Mouse (Mus musculus): ENCODE results near the gene Prtn3. TPM values are rescaled to one million over a fixed set of nuclear protein-coding genes. Genes with fewer than 3 reads are reported as not detected.

Prtn3 gene
- polyA plus RNA-seq, 1 experiment, result 2.5 TPM

DNA sequence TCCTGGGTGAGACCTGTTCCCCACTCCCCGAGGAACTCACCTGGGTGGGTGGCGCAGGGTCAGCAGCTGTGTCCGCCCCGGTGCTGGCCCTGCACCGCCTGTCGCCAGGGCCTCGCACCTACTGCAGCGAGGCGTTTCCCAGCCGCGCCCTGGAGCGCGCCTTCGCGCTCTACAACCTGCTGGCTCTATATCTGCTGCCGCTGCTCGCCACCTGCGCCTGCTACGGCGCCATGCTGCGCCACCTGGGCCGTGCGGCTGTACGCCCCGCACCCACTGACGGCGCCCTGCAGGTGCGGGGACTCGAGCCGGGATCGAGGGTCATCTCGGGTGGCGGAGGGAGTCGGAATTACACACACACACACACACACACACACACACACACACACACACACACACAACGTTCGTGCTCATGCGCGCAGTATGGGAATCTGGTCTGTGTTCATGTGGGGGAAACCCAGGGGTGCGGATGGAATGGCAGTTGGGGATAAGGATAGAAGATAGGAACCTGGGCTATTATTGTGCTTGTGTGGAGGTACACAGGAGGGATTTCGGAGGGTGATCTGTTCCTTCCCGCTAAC is 46.8 kb downstream of the Prtn3 start, which contains the start of gene R3hdm4:
Gene R3hdm4, minus strand, starts transcription at position 251 of the 578 bp plus-strand sequence.
- DNase-seq, result peak; percentile 30 to 53
- Histone ChIP-seq H3K27ac (ENCODE audit: insufficient read depth, low read length) (no peak within 1 kb of the TSS), H3K27me3 (ENCODE audit: control insufficient read depth, insufficient read depth, low read length) (no peaks in the 10 kb centered on the region), H3K4me3 (replicated peaks; ENCODE audit: insufficient read depth, low read depth, low read length) (peak within 1 kb of the TSS; percentile 49), H3K4me1 (ENCODE audit: control insufficient read depth, insufficient read depth, low read length) (peaks cover 9% of the 10 kb centered on the region; the same call in 1 of the 2 replicates)
- WGBS, result 5% methylated on average over 41 of the region's 41 CpGs
- TF ChIP-seq CTCF (IDR thresholded peaks at IDR 0.05; ENCODE audit: borderline replicate concordance, insufficient read depth, low read depth, low read length) (no peak), POLR2A (IDR thresholded peaks at IDR 0.05; ENCODE audit: borderline replicate concordance, insufficient read depth, low read length) (no peak)

DNA sequence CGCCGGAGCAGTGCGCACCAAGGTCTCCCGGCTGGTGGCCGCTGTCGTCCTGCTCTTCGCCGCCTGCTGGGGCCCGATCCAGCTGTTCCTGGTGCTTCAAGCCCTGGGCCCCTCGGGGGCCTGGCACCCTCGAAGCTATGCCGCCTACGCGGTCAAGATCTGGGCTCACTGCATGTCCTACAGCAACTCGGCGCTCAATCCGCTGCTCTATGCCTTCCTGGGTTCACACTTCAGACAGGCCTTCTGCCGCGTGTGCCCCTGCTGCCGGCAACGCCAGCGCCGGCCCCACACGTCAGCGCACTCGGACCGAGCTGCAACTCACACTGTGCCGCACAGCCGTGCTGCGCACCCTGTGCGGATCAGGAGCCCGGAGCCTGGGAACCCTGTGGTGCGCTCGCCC is 47.3 kb downstream of the Prtn3 start:
- 7% methylated on average over 34 of the region's 34 CpGs for WGBS
- no peaks in the 10 kb centered on the region for H3K27me3 ChIP-seq (ENCODE audit: control insufficient read depth, insufficient read depth, low read length)
- DNase-seq, result peak in 1 of 2 experiments; percentile 58
- TF ChIP-seq POLR2A (IDR thresholded peaks at IDR 0.05; ENCODE audit: borderline replicate concordance, insufficient read depth, low read length), result no peak
- TF ChIP-seq CTCF (IDR thresholded peaks at IDR 0.05; ENCODE audit: borderline replicate concordance, insufficient read depth, low read depth, low read length), result no peak
- H3K4me1 ChIP-seq (ENCODE audit: control insufficient read depth, insufficient read depth, low read length), result peaks cover 12% of the 10 kb centered on the region; the same call in 1 of the 2 replicates
- H3K4me3 ChIP-seq (replicated peaks; ENCODE audit: insufficient read depth, low read depth, low read length), result peak overlapping the region; percentile 49
- H3K27ac ChIP-seq (ENCODE audit: insufficient read depth, low read length), result no peak overlapping the region

DNA sequence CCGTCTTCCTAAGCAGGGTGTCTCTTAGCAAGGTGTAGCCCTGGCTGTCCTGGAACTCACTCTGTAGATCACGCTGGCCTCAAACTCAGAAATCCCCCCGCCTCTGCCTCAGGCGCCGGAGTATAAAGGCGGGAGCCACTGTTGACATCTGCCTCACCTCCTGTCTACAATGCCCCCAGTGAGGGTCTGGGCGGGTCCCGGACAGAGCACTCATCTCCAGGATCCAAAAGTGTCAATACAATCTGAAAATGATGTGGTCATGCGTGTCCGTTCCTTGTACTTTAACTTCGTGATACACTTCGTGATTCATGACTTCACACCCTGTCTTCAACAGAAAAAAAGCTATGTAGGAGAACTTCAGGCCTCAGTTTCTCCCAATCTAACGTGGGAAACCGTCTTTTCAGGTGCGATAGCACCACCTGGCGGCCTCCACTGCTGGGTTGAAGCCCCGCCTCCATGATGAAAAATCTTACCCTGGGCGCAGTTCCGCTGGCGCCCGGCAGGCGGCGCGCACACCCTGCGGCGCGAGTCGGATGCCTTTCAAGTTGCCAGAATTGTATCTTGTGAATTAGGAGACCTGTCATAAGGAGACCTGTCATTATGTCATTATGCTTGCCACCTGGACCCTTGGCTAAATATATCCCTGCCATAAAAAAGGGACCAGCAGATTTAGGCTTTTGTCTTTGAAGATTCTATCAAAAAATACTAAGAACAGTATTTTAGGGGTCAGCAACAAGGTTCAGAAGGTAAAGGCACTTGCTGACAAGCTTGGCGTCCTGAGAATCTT is 50.9 kb downstream of the Prtn3 start:
- 8% methylated on average over 29 of the region's 29 CpGs for WGBS
- H3K27ac ChIP-seq (ENCODE audit: insufficient read depth, low read length), result no peak overlapping the region
- H3K27me3 ChIP-seq (ENCODE audit: control insufficient read depth, insufficient read depth, low read length), result no peaks in the 10 kb centered on the region
- TF ChIP-seq POLR2A (IDR thresholded peaks at IDR 0.05; ENCODE audit: borderline replicate concordance, insufficient read depth, low read length) (no peak), CTCF (IDR thresholded peaks at IDR 0.05; ENCODE audit: borderline replicate concordance, insufficient read depth, low read depth, low read length) (peak; percentile 99)
- H3K4me1 ChIP-seq (ENCODE audit: control insufficient read depth, insufficient read depth, low read length), result peaks cover 24% of the 10 kb centered on the region
- H3K4me3 ChIP-seq (replicated peaks; ENCODE audit: insufficient read depth, low read depth, low read length), result no peak overlapping the region
- peak; percentile 90 to 97 for DNase-seq

DNA sequence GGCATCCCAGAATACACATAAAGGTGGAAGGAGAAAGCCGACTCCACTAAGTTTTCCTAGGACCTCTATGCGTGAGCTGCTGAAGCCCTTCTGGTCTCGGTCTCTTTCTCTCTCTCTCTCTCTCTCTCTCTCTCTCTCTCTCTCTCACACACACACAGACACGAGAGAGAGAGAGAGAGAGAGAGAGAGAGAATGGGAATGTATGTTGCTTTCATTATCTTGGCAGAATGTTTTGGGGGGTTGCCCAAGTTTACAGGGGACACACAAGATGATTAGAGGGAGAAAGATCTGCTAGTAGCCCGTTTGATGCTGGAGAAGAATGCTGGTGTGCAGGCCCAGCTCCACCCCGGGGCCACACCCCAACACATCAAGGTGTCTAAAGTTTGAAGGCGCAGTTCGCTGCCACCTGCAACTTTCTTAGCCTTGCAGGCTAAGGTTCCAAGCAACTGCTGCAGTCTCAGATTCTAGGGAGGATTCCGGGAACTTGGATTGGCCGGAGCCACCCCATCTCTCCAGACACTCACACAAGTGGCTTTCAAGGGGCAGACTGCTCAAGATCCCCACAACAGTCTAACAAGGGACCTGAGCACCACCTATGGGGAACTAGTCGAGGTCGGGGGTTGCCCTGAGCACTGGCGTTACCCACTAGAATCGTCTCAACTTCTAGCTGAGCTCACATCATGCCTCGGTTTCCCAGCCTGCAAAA is 51.7 kb downstream of the Prtn3 start:
- Histone ChIP-seq H3K4me1 (ENCODE audit: control insufficient read depth, insufficient read depth, low read length) (peaks cover 23% of the 10 kb centered on the region), H3K27me3 (ENCODE audit: control insufficient read depth, insufficient read depth, low read length) (no peaks in the 10 kb centered on the region), H3K4me3 (replicated peaks; ENCODE audit: insufficient read depth, low read depth, low read length) (peak overlapping the region; percentile 67), H3K27ac (ENCODE audit: insufficient read depth, low read length) (peak overlapping the region; percentile 72)
- TF ChIP-seq POLR2A (IDR thresholded peaks at IDR 0.05; ENCODE audit: borderline replicate concordance, insufficient read depth, low read length) (no peak), CTCF (IDR thresholded peaks at IDR 0.05; ENCODE audit: borderline replicate concordance, insufficient read depth, low read depth, low read length) (no peak)
- DNase-seq, result no peak
- 7% methylated on average over 15 of the region's 15 CpGs for WGBS

DNA sequence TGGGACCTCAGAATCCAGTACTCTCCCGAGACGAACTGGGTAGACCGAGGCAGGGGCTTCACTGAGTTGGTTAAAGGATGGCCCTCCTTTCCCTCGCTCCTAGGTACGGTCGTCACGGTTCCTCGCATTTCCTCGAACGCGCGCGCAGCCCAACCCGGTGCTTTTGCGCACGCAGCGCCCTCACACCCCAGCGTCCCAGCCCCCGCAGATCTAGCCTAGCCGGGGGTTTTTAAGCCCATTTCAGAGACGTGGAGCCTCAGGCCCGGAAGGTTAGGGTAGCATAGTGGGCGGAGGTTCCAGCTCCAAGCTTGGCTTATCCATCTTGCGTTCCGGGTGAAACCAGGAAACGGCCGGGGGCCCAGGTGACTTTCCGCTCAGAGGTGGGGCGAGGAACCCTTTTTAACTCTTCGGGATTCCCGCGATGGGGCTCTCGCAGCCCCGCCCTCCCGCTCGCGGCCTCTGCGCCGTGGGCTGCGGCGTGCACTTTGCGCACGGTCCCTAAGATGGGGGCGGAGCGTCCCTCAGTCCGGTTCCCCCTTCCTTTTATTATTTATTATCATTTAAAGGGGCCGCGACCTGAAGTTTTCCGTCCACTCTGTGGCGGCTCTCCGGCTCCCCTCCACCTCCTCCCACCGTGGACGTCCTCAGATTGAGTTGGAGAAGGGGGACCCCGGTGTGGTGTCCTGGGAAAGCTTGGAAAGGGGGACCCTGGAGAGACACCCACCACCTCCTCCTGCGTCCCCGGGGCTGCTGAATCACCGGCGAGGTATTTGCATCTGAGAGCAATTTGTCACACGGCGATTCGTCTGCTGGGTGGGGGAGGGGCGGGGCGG is 52.4 kb downstream of the Prtn3 start, which contains the start of gene Arid3a:
Gene Arid3a, plus strand, starts transcription at position 553 of the 833 bp plus-strand sequence.
- Histone ChIP-seq H3K27me3 (ENCODE audit: control insufficient read depth, insufficient read depth, low read length) (no peaks in the 10 kb centered on the region), H3K4me1 (ENCODE audit: control insufficient read depth, insufficient read depth, low read length) (peaks cover 30% of the 10 kb centered on the region), H3K4me3 (replicated peaks; ENCODE audit: insufficient read depth, low read depth, low read length) (peak within 1 kb of the TSS; percentile 67), H3K27ac (ENCODE audit: insufficient read depth, low read length) (peak within 1 kb of the TSS; percentile 74)
- DNase-seq, result peak; percentile 90 to 92
- WGBS, result under 1% methylated on average over 63 of the region's 63 CpGs
- TF ChIP-seq POLR2A (IDR thresholded peaks at IDR 0.05; ENCODE audit: borderline replicate concordance, insufficient read depth, low read length), result no peak
- TF ChIP-seq CTCF (IDR thresholded peaks at IDR 0.05; ENCODE audit: borderline replicate concordance, insufficient read depth, low read depth, low read length), result no peak

DNA sequence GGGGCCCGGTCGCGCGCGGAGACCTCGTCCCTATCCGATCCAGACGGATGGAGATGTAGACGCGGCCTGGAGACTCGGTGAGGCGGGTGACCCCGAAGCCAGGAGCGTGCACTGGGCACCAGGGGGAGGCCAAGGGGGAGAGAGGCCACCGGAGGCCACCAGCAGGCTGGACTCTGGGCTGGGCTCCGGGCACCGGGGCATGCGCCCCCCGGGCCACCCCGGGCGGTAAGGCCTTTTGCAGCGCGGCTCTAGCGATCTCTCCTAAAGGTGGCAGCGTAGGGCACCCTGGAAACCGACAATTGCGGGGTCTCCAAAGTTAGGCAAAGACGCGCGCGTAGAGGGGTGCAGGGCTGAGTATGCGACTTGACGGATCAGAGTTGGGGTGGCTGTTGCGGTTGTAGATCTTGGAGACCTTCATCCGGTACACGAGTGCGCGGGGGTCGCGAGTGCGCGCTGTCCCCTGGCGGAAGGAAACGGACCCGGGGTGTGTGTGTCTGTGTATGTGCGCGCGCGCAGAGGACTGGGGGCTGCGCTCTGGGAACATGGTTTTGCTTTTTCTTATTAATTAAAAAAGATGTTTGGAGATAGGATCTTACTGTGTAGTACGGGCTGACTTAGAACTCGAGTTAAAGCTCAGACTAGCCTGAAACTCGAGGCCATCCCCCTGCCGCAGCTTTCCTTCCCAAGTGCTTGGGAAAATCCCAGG is 53.2 kb downstream of the Prtn3 start:
- under 1% methylated on average over 54 of the region's 54 CpGs for WGBS
- Histone ChIP-seq H3K27me3 (ENCODE audit: control insufficient read depth, insufficient read depth, low read length) (no peaks in the 10 kb centered on the region), H3K4me1 (ENCODE audit: control insufficient read depth, insufficient read depth, low read length) (peaks cover 38% of the 10 kb centered on the region), H3K4me3 (replicated peaks; ENCODE audit: insufficient read depth, low read depth, low read length) (peak overlapping the region; percentile 67), H3K27ac (ENCODE audit: insufficient read depth, low read length) (peak overlapping the region; percentile 11)
- peak; percentile 63 to 73 for DNase-seq
- TF ChIP-seq CTCF (IDR thresholded peaks at IDR 0.05; ENCODE audit: borderline replicate concordance, insufficient read depth, low read depth, low read length), result no peak
- no peak for TF ChIP-seq POLR2A (IDR thresholded peaks at IDR 0.05; ENCODE audit: borderline replicate concordance, insufficient read depth, low read length)
